Mouse (Mus musculus) thymus, postnatal 25 days (tissue): ENCODE measurements around the gene Scgb2b21.
"Not testable (repeated sequence)": the region's sequence is repeated elsewhere in the genome, so short reads cannot be mapped to it uniquely, and the experiment has no call there.

ENCODE experiments used
- DNase-seq: peaks from one replicate; pipeline ENCODE4 v3.0.0; 2022

Scgb2b21 gene

DNA sequence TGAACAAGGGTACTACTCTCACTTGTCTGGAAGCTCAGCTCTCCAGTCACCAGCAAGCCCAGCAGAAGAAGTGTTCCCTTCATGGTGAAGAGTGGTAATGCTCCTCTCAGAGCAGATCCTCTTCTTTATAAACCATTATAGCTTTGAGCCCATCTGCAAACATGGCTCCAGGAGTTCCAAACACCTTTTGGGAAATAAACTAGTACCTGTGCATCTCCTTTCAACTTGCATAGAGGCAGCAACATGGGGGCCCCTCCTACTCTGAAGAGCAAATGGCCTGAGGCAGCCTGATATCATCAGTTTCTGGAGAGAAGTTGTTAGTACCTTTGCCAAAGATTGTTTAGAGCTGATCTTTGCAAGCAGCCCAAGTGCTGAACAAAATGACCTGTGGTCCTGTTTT lies at the start of gene Scgb2b21:
Gene Scgb2b21 (minus strand): TSS at position 101 of the 400 bp plus-strand sequence.
- no peak for DNase-seq

- DNase-seq, result not testable (repeated sequence)
These were observed 23.2 kb upstream of the Scgb2b21 start for GRCm38 (mm10) chr7:33543420-33543819.
